Mouse (Mus musculus): ENCODE measurements at regions not wholly inside any gene's neighbourhood (a gene's known extent, or its start where the extent isn't known, plus 50 kb on each side); places are given as distances from the start of the nearest gene placed in this dataset.

DNA sequence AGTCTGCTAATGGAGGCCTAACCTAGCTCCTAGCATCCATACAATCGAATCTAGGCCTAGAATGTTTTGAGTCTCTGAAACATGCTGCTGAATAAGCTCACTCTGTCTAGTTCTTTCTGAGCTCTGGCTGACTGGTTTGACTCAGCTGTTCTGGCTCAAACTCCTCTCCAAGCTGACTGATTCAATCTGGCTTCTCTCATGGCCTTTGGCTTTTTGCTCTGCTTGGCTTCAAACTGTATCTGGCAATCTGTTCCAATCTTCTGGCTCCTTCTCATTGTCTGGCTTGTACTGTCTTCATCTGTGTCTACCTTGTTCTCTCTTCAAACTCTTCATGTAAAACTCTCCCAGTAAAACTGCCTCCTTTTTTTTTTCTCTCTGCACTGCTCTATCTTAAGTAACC lies 164.9 kb downstream of the Ppp4r2 start:
- TF ChIP-seq POLR2A (IDR thresholded peaks at IDR 0.05; ENCODE audit: borderline replicate concordance, extremely low read depth, insufficient read depth, insufficient read length, poor library complexity, severe bottlenecking): no peak
- no peak for TF ChIP-seq CTCF (IDR thresholded peaks at IDR 0.05; ENCODE audit: borderline replicate concordance, extremely low read depth, insufficient read depth, insufficient read length)
- peak; percentile 30 for DNase-seq (ENCODE audit: low read depth)

DNA sequence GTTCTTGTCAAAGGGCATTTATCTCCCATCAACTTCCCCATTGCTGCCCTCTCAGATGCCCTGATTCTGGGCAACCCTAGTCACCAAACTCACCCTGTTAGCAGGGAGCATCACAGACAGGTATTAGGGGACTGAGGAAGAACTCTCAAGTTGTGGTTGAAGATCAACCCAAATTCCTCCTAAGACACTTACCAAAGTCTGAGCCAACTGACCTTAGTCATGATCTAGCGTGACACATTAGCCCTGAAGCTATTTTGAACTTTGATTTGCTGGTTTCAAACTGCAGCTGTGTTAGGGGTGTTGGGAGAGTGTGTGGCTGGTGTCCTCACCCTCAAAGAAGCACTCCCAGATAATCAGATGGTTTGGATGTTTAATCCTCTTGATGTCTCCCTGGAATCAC lies 170.5 kb downstream of the Ppp4r2 start:
- DNase-seq (ENCODE audit: low read depth): no peak
- TF ChIP-seq POLR2A (IDR thresholded peaks at IDR 0.05; ENCODE audit: borderline replicate concordance, extremely low read depth, insufficient read depth, insufficient read length, poor library complexity, severe bottlenecking): no peak
- no peak for TF ChIP-seq CTCF (IDR thresholded peaks at IDR 0.05; ENCODE audit: borderline replicate concordance, extremely low read depth, insufficient read depth, insufficient read length)

DNA sequence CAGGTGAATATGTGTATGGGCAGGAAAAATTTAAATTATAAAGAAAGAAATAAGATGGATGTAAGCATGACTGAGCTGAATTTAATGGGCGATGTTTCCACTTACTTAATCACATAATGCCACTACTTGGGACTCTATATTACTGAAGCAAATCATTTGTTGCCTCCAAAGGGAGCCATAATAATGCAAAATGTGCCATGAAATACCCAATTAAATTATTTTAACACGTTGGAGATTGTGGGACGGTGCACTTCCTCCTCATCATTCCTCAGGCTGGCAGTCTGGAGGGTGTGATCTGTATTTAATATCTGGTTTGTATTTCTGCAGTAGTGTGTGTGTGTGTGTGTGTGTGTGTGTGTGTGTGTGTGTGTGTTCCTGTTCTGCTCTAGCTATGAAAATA lies 188.2 kb downstream of the Ppp4r2 start:
- peak; percentile 6 for DNase-seq (ENCODE audit: low read depth)
- no peak for TF ChIP-seq CTCF (IDR thresholded peaks at IDR 0.05; ENCODE audit: borderline replicate concordance, extremely low read depth, insufficient read depth, insufficient read length)
- no peak for TF ChIP-seq POLR2A (IDR thresholded peaks at IDR 0.05; ENCODE audit: borderline replicate concordance, extremely low read depth, insufficient read depth, insufficient read length, poor library complexity, severe bottlenecking)

DNA sequence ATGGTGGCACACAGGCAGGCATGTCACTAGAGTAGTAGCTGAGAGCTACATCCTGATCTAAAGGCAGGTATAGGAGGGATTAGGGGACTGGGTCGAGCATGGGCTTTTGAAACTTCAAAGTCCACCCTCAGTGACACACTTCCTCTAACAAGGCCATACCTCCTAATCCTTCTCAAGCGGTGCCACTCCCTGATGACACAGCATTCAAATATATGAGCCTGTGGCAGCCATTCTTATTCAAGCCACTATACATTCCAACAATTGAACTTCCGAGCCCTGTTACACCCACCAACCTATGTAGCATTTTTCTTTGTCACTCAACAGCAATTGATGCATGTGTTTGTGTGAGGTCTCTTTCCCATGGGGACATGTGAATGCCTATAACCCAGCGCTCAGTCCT lies 192.4 kb downstream of the Ppp4r2 start:
- no peak for TF ChIP-seq CTCF (IDR thresholded peaks at IDR 0.05; ENCODE audit: borderline replicate concordance, extremely low read depth, insufficient read depth, insufficient read length)
- no peak for TF ChIP-seq POLR2A (IDR thresholded peaks at IDR 0.05; ENCODE audit: borderline replicate concordance, extremely low read depth, insufficient read depth, insufficient read length, poor library complexity, severe bottlenecking)
- no peak for DNase-seq (ENCODE audit: low read depth)

DNA sequence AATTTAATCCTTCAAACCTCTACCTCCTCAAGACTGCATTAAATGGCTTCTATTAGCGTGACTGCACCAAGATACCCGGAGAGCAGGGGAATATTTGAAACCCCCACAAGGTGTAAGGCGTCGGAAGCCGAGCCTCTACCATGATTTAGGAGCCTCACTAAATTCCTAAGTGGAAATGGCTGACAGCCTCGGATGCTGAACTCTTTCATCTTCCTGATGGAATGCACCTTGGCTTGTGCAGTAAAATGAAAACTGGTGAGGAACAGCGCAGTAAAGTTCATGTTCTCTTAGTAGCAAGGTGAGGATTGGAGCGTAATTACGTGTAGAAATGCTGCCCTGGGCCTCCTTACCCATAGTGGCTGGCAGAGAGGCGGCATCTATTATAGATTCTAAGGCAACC lies 194.0 kb downstream of the Ppp4r2 start:
- TF ChIP-seq POLR2A (IDR thresholded peaks at IDR 0.05; ENCODE audit: borderline replicate concordance, extremely low read depth, insufficient read depth, insufficient read length, poor library complexity, severe bottlenecking): no peak
- no peak for TF ChIP-seq CTCF (IDR thresholded peaks at IDR 0.05; ENCODE audit: borderline replicate concordance, extremely low read depth, insufficient read depth, insufficient read length)
- DNase-seq (ENCODE audit: low read depth): peak; percentile 26

DNA sequence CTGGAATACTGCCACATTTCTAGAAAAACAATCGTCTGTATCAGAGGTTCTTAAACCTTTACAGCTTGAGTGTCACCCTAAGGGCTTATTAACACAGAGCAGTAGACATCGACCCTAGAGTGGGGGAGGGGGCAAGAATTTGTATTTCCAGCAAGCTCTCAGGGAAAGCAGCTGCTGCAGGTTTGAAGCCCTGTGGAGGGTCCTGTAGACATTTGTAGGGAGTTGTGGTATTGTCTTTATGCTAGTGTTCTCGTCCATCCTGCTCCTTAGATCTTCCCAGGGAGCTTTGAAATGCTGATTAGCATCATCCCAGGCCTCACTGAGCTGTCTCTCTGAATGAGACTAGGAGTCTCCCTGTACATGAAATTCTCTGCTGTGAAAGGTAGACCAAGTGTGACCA lies 196.0 kb downstream of the Ppp4r2 start:
- no peak for DNase-seq (ENCODE audit: low read depth)

DNA sequence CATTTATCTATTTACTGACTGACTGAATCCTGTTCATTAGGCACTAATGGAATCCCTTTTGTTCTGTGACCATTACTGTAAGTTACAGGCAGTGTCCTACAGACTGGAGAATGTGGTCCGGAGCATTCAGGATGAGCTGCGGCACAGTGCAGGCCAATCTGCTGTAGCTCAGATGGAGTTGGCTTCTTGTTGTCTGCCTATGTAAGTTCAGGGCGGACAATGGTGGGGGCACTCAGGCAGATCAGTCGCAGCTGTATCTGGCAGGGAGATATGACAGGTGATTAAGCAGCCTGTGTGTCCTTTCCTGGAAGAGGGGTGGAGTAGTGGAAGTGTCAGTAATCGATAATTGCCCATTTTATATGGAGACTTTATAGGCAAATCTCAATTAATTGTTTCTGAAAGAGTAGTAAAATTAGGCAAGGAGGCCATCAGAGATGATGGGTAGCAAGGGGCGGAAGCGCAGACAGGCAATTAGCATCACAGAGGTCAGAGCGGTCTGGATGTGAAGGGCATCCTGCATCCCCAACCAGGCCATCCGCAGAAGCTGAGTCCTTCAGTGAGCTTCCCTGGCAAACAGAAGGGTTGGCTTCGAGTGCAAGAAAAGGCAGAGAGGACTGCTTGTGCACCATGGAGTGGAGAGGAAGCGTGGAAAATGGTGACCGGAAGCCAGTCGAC lies 197.2 kb downstream of the Ppp4r2 start:
- TF ChIP-seq CTCF (IDR thresholded peaks at IDR 0.05; ENCODE audit: borderline replicate concordance, extremely low read depth, insufficient read depth, insufficient read length): no peak
- no peak for TF ChIP-seq POLR2A (IDR thresholded peaks at IDR 0.05; ENCODE audit: borderline replicate concordance, extremely low read depth, insufficient read depth, insufficient read length, poor library complexity, severe bottlenecking)
- DNase-seq (ENCODE audit: low read depth): peak; percentile 14

More for the DNA sequence above, 196.0 kb downstream of the Ppp4r2 start:
- no peak for TF ChIP-seq CTCF (IDR thresholded peaks at IDR 0.05; ENCODE audit: borderline replicate concordance, extremely low read depth, insufficient read depth, insufficient read length)
- TF ChIP-seq POLR2A (IDR thresholded peaks at IDR 0.05; ENCODE audit: borderline replicate concordance, extremely low read depth, insufficient read depth, insufficient read length, poor library complexity, severe bottlenecking): no peak

DNA sequence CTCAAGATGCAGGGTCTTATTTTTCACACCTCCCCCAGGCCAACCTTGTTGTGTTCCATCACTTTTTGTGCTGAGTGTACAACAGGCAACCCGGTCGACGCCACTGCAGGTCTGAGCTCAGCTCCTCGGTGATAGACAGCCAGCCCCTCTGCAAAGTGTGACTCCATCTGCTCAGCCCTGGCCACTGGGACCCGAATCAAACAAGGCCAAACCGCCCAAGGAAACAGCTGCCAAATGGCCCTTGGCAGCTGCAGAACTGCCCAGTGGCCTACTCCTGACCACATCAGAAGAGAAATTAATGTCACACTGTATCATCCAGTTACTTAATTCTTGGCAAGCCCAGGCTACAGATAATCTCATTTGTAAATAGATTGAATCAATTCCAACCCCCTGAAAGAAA lies 213.3 kb downstream of the Ppp4r2 start:
- TF ChIP-seq POLR2A (IDR thresholded peaks at IDR 0.05; ENCODE audit: borderline replicate concordance, extremely low read depth, insufficient read depth, insufficient read length, poor library complexity, severe bottlenecking): no peak
- no peak for TF ChIP-seq CTCF (IDR thresholded peaks at IDR 0.05; ENCODE audit: borderline replicate concordance, extremely low read depth, insufficient read depth, insufficient read length)
- DNase-seq (ENCODE audit: low read depth): peak; percentile 80

DNA sequence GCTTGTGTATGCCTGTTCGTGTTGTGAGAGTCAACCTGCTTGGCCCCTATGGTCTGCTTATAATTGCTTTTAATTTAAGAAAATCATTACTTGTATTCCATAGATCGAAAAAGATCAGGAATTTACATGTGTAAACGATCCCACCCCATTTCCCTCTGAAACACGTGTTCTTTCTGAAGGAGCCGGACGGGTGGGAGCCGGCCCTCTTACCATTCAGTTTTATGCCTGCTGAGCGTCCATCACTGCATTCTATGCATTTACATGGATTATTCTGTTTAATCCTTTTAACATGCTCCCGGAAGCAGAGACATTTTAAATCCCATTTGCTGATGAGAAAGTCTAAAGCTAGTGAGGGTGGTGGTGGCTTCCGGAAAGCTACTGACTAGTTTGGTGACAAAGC lies 213.8 kb downstream of the Ppp4r2 start:
- TF ChIP-seq POLR2A (IDR thresholded peaks at IDR 0.05; ENCODE audit: borderline replicate concordance, extremely low read depth, insufficient read depth, insufficient read length, poor library complexity, severe bottlenecking): no peak
- no peak for TF ChIP-seq CTCF (IDR thresholded peaks at IDR 0.05; ENCODE audit: borderline replicate concordance, extremely low read depth, insufficient read depth, insufficient read length)
- peak; percentile 54 for DNase-seq (ENCODE audit: low read depth)

DNA sequence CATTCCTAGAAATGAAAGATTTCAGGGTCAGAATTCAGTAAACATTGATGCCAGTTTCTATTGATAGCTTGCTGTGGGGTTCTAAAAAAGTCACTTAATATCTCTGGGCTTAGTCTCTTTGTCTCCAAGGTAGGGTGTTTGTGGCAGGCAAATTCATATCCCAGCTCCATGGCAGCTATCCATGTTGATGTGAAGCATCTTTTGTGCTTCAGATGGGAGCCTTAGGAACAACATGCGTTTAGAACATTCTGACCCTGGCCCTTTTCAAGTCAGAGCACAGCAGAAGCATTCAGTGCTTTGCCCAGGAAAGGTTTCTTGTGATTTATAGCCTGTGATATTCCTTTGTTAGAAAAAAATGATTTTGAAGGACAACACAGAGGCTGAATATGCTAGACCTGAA lies 215.0 kb downstream of the Ppp4r2 start:
- TF ChIP-seq CTCF (IDR thresholded peaks at IDR 0.05; ENCODE audit: borderline replicate concordance, extremely low read depth, insufficient read depth, insufficient read length) (no peak), POLR2A (IDR thresholded peaks at IDR 0.05; ENCODE audit: borderline replicate concordance, extremely low read depth, insufficient read depth, insufficient read length, poor library complexity, severe bottlenecking) (no peak)
- no peak for DNase-seq (ENCODE audit: low read depth)

DNA sequence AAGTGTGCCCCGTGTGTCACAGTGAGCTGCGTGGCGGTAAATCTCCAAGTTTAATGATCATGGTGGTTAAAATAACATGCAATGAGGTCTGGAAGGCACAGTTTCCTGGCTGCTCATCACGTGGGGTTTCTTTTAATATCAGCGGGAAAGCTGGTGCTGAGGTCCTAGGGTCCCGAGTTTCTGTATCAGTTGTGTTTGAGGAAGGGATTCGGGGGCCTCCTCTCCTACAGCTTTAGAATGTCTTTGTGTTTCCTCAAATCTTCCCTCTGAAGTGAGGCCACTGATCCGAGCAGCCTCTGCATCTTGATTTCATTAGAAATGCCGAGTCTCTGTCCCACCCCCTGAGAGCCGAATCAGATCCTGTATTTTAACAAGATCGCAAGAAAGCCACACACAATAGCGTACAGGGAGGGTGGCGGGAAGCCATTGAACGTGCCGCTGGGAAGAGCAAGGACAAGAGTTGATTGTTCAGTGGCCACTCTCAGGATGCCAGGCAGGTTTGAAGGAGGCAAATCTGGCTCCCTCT lies 215.5 kb downstream of the Ppp4r2 start:
- DNase-seq (ENCODE audit: low read depth): peak; percentile 86
- TF ChIP-seq CTCF (IDR thresholded peaks at IDR 0.05; ENCODE audit: borderline replicate concordance, extremely low read depth, insufficient read depth, insufficient read length) (no peak), POLR2A (IDR thresholded peaks at IDR 0.05; ENCODE audit: borderline replicate concordance, extremely low read depth, insufficient read depth, insufficient read length, poor library complexity, severe bottlenecking) (no peak)

DNA sequence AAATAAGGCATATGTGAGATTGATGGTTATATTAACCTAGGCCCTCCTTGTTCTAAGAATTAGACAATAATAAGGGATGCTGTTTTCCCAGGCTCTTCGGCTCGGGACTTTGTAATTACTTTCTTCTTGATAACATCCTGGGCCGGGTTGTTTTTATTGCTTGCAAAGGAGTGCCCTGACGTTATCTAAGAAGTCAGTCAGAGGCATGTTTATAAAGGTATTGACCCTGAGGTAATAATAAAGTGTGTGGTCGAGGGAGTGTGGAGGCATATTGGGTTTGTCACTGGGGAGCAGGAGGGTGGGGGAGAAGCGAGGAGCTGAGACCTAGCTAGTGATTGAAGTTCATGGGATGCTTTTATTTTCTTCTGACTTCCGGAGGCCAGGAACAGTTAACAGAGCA lies 221.5 kb downstream of the Ppp4r2 start:
- DNase-seq (ENCODE audit: low read depth): no peak
- TF ChIP-seq CTCF (IDR thresholded peaks at IDR 0.05; ENCODE audit: borderline replicate concordance, extremely low read depth, insufficient read depth, insufficient read length): no peak
- no peak for TF ChIP-seq POLR2A (IDR thresholded peaks at IDR 0.05; ENCODE audit: borderline replicate concordance, extremely low read depth, insufficient read depth, insufficient read length, poor library complexity, severe bottlenecking)

Data from brain, embryonic 14.5 days (tissue).